ENCODE assay signal across 8 mouse cellular contexts in genomic region chr9:77754728-77755402, GRCm38 (mm10). TPM values are rescaled to one million over a fixed set of nuclear protein-coding genes. Genes with fewer than 3 reads are reported as not detected.
A peak's percentile ranks its signal among the peaks of the same experiment; 100 is the strongest.
DNase-seq lines count a peak whose midpoint lies in the region; ATAC-seq lines count a peak whose summit lies in the region.

No protein-coding gene starts in this region.

- H3K4me2 ChIP-seq in embryonic facial prominence, embryonic 14.5 days (ENCODE audit: low read depth, low read length): peak overlapping the region; percentile 87
- H3K4me2 ChIP-seq in heart, embryonic 13.5 days: peak overlapping the region; percentile 77

- peak overlapping the region; percentile 80 for H3K9ac ChIP-seq in embryonic facial prominence, embryonic 14.5 days (ENCODE audit: low read depth, low read length)
- H3K9ac ChIP-seq in heart, embryonic 13.5 days: peak overlapping the region; percentile 82

- ATAC-seq in embryonic facial prominence, embryonic 14.5 days (ENCODE audit: low read depth): peak; percentile 72
- ATAC-seq in heart, embryonic 13.5 days (ENCODE audit: extremely low read depth, insufficient number of reproducible peaks, low FRiP score, low TSS enrichment): peak; percentile 56

- no peaks in the 10 kb centered on the region for H3K9me3 ChIP-seq in embryonic facial prominence, embryonic 14.5 days (ENCODE audit: control insufficient read depth, low read length)
- H3K9me3 ChIP-seq in heart, embryonic 13.5 days: no peaks in the 10 kb centered on the region

- intact Hi-C loops in heart, postnatal 25 days (cut with DNase I): loop anchor here (2.0 to 10.0 kb wide), 3 partner anchors 162 to 420 kb away; partner anchors contain the start of genes Elovl5 and Lrrc1

- peak overlapping the region; percentile 82 for H3K4me3 ChIP-seq in embryonic facial prominence, embryonic 14.5 days (ENCODE audit: low read depth, low read length)
- H3K4me3 ChIP-seq in heart, embryonic 13.5 days: peak overlapping the region; percentile 89

- H3K4me1 ChIP-seq in embryonic facial prominence, embryonic 14.5 days (ENCODE audit: control insufficient read depth, insufficient read depth, low read length): peaks cover 10% of the 10 kb centered on the region
- peaks cover 36% of the 10 kb centered on the region for H3K4me1 ChIP-seq in heart, embryonic 13.5 days

- 1% methylated on average over 15 of the region's 57 CpGs for WGBS in embryonic facial prominence, embryonic 14.5 days
- under 1% methylated on average over 55 of the region's 57 CpGs for WGBS in heart, embryonic 13.5 days

- H3K27me3 ChIP-seq in embryonic facial prominence, embryonic 14.5 days (replicated peaks; ENCODE audit: control insufficient read depth, insufficient read depth, low read length): no peaks in the 10 kb centered on the region
- no peaks in the 10 kb centered on the region for H3K27me3 ChIP-seq in heart, embryonic 13.5 days (replicated peaks)

- H3K27ac ChIP-seq in embryonic facial prominence, embryonic 14.5 days (replicated peaks; ENCODE audit: low read depth, low read length): peak overlapping the region; percentile 74
- peak overlapping the region; percentile 88 for H3K27ac ChIP-seq in heart, embryonic 13.5 days (replicated peaks)

- no peaks in the 10 kb centered on the region for H3K36me3 ChIP-seq in embryonic facial prominence, embryonic 14.5 days (ENCODE audit: control insufficient read depth, insufficient read depth, low read length)
- no peaks in the 10 kb centered on the region for H3K36me3 ChIP-seq in heart, embryonic 13.5 days

- DNase-seq in heart, adult 8-10 months (ENCODE audit: low spot score): peak; percentile 60
- no peak for DNase-seq in heart, postnatal 25 days (ENCODE audit: low spot score)
- peak; percentile 21 to 57 for DNase-seq in adrenal gland, postnatal 4 days (ENCODE audit: low spot score in 2 of 2)
- peak; percentile 60 for DNase-seq in embryonic facial prominence, embryonic 14.5 days (ENCODE audit: low spot score)
- peak; percentile 60 to 75 for DNase-seq in kidney, postnatal 36 days
- DNase-seq in lung, postnatal 14 days: peak; percentile 70
- peak; percentile 86 for DNase-seq in retina, postnatal 1 day

RNA-seq across cellular contexts. Expression of gene Gclc, which starts 0.5 kb away (rescaled TPM):
- total RNA-seq in heart, adult 8-10 months (2022): 10 to 100 TPM; 11.7 to 14.3 (median 12.5) TPM
- total RNA-seq in heart, postnatal 25 days (2021): 10 to 100 TPM in 1 of 2 experiments, 1 to 10 TPM in 1; 8.7 to 11.5 TPM
- 10 to 100 TPM; 45.1 to 45.5 TPM for total RNA-seq in adrenal gland, postnatal 4 days (2021)
- polyA plus RNA-seq in embryonic facial prominence, embryonic 14.5 days (2014; fragmentation: Nextera tagmentation; extraction: Ambion mirVana): 16.8 and 17.7 TPM in 2 replicates
- 7.6 and 8.3 TPM in 2 replicates for polyA plus RNA-seq in heart, embryonic 13.5 days (2015; fragmentation: Nextera tagmentation; extraction: Ambion mirVana)
